Mouse (Mus musculus) duodenum, adult 2 months (tissue): ENCODE results near the gene Prkag2. TPM values are rescaled to one million over a fixed set of nuclear protein-coding genes. Genes with fewer than 3 reads are reported as not detected.

Experiments used
- polyA plus RNA-seq: library from polyadenylated mRNA; depleted of rRNA; stranded (reverse); fragments of >200 nt; gene quantifications from 2 replicates; pipeline ENCODE4 v1.2.3, GENCODE M21; 2012; ENCODE audit warnings: low replicate concordance; rRNA removed

The Prkag2 gene
- 7.5 and 7.8 TPM in 2 replicates for polyA plus RNA-seq

GRCm38 (mm10) chr5:25100516-25101125 lies at the start of gene Prkag2:
Gene Prkag2, minus strand, starts transcription at chr5:25100642.

GRCm38 (mm10) chr5:24842274-24843102 lies 258.0 kb downstream of the Prkag2 start, which contains the start of gene Rheb:
Gene Rheb, minus strand, starts transcription at chr5:24842624.

Other genes starting within 250 kb of the Prkag2 start
- not detected in 2 replicates for gene Galntl5, start 80.8 kb upstream of the Prkag2 start, polyA plus RNA-seq
- gene Galnt11, start 121.3 kb upstream of the Prkag2 start, polyA plus RNA-seq = 3.4 and 4.0 TPM in 2 replicates
- gene E130116L18Rik, start 122.5 kb upstream of the Prkag2 start, polyA plus RNA-seq = not detected in 2 replicates